Mouse (Mus musculus) CH12F3 (cell line): ENCODE data around the gene Ppp4r1.

ENCODE experiments used
- in situ Hi-C: fragments of 300-500 bp; cut with MboI; formaldehyde crosslinking; loops from 2 replicates; pipeline ENCODE4 v1.14.3; 2020; ENCODE audit warnings: low sequenced_read_pairs

Gene Ppp4r1

GRCm38 (mm10) chr17:65782551-65783141 lies at the start of gene Ppp4r1:
Gene Ppp4r1, plus strand, starts transcription at chr17:65782573.
- in situ Hi-C loops = no loop called here

GRCm38 (mm10) chr17:65732666-65733065 lies 49.7 kb upstream of the Ppp4r1 start:
- in situ Hi-C loops = no loop called here

GRCm38 (mm10) chr17:65735088-65735487 lies 47.3 kb upstream of the Ppp4r1 start:
- in situ Hi-C loops = no loop called here

GRCm38 (mm10) chr17:65737175-65737574 lies 45.2 kb upstream of the Ppp4r1 start:
- in situ Hi-C loops = no loop called here

- in situ Hi-C loops = no loop called here
These were observed 44.8 kb upstream of the Ppp4r1 start for GRCm38 (mm10) chr17:65737622-65738021.

GRCm38 (mm10) chr17:65739874-65740725 lies 42.3 kb upstream of the Ppp4r1 start:
- in situ Hi-C loops = no loop called here

GRCm38 (mm10) chr17:65741565-65741964 lies 40.8 kb upstream of the Ppp4r1 start:
- in situ Hi-C loops = no loop called here

GRCm38 (mm10) chr17:65742245-65742905 lies 40.0 kb upstream of the Ppp4r1 start:
- in situ Hi-C loops = no loop called here

- in situ Hi-C loops = no loop called here
These were observed 39.4 kb upstream of the Ppp4r1 start for GRCm38 (mm10) chr17:65742969-65743368.

GRCm38 (mm10) chr17:65743664-65744330 lies 38.6 kb upstream of the Ppp4r1 start:
- in situ Hi-C loops = no loop called here

GRCm38 (mm10) chr17:65746314-65746713 lies 36.1 kb upstream of the Ppp4r1 start:
- in situ Hi-C loops = no loop called here

GRCm38 (mm10) chr17:65748997-65749396 lies 33.4 kb upstream of the Ppp4r1 start:
- in situ Hi-C loops = no loop called here

GRCm38 (mm10) chr17:65749803-65750202 lies 32.6 kb upstream of the Ppp4r1 start:
- in situ Hi-C loops = no loop called here

GRCm38 (mm10) chr17:65750301-65750700 lies 32.1 kb upstream of the Ppp4r1 start:
- in situ Hi-C loops = no loop called here

GRCm38 (mm10) chr17:65753130-65753529 lies 29.2 kb upstream of the Ppp4r1 start:
- in situ Hi-C loops = no loop called here

GRCm38 (mm10) chr17:65755857-65756256 lies 26.5 kb upstream of the Ppp4r1 start:
- in situ Hi-C loops = no loop called here

GRCm38 (mm10) chr17:65757150-65757549 lies 25.2 kb upstream of the Ppp4r1 start:
- in situ Hi-C loops = no loop called here

- in situ Hi-C loops = no loop called here
These were observed 19.2 kb upstream of the Ppp4r1 start for GRCm38 (mm10) chr17:65763221-65763620.

- in situ Hi-C loops = no loop called here
These were observed 13.9 kb upstream of the Ppp4r1 start for GRCm38 (mm10) chr17:65768486-65768885.

- in situ Hi-C loops = no loop called here
These were observed 11.1 kb upstream of the Ppp4r1 start for GRCm38 (mm10) chr17:65770982-65771915.
